Mouse (Mus musculus): ENCODE measurements at regions not wholly inside any gene's neighbourhood (a gene's known extent, or its start where the extent isn't known, plus 50 kb on each side); places are given as distances from the start of the nearest gene placed in this dataset.

DNA sequence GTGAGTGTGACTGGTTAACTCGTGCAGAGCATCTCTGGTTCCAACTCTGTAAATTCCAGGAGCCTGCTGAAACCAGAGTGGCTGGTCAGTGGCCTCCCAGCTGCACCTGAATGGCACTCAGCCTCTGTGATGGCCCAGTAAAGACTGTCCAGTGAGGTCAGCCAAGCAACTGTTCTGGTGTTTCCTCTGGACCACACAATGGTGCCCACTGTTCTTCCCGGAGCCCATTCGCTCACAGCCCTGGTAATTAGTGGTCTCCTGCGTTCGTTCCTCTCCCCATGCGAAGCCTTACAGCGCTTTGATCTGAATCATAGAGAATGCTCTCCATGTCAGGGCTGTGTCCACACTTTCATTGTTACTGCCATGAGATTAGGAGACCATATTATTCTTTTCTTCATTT, 75.5 kb downstream of the Enkur start:
- no peak for TF ChIP-seq POLR2A (IDR thresholded peaks at IDR 0.05; ENCODE audit: borderline replicate concordance, insufficient read depth, low read length)
- no peak for TF ChIP-seq CTCF (IDR thresholded peaks at IDR 0.05; ENCODE audit: borderline replicate concordance, insufficient read depth, low read depth, low read length)
- Histone ChIP-seq H3K27me3 (ENCODE audit: control insufficient read depth, insufficient read depth, low read length) (no peaks in the 10 kb centered on the region), H3K4me3 (replicated peaks; ENCODE audit: insufficient read depth, low read depth, low read length) (no peak overlapping the region), H3K27ac (ENCODE audit: insufficient read depth, low read length) (no peak overlapping the region), H3K4me1 (ENCODE audit: control insufficient read depth, insufficient read depth, low read length) (no peaks in the 10 kb centered on the region; the same call in 1 of the 2 replicates)
- WGBS, result 74% methylated on average over 7 of the region's 7 CpGs
- DNase-seq, result no peak

DNA sequence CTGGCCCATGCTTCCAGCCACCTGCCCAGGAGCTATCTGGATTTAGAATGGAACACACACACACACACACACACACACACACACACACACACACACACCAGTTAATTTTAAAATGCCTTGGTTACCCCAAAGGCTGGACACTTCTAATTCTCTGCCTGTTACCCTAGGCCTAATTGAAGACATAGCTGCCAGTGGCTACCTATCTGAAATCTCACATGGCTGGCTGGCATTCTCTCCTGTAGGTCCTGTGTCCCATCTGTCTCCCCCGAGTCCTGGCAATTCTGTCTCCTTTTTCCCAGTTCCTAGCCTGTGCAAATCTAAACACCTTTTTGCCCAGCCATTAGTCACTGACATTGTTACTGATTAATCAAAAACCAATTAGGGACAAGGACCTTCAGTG, 78.6 kb downstream of the Enkur start:
- DNase-seq, result peak; percentile 44 to 72
- H3K4me3 ChIP-seq (replicated peaks; ENCODE audit: insufficient read depth, low read depth, low read length), result no peak overlapping the region
- no peaks in the 10 kb centered on the region; the same call in 1 of the 2 replicates for H3K4me1 ChIP-seq (ENCODE audit: control insufficient read depth, insufficient read depth, low read length)
- H3K27me3 ChIP-seq (ENCODE audit: control insufficient read depth, insufficient read depth, low read length), result no peaks in the 10 kb centered on the region
- TF ChIP-seq POLR2A (IDR thresholded peaks at IDR 0.05; ENCODE audit: borderline replicate concordance, insufficient read depth, low read length) (no peak), CTCF (IDR thresholded peaks at IDR 0.05; ENCODE audit: borderline replicate concordance, insufficient read depth, low read depth, low read length) (no peak)
- H3K27ac ChIP-seq (ENCODE audit: insufficient read depth, low read length), result no peak overlapping the region
- WGBS, result 11% methylated on average over 1 of the region's 1 CpGs

- no peak for DNase-seq
- Histone ChIP-seq H3K27ac (ENCODE audit: insufficient read depth, low read length) (no peak overlapping the region), H3K27me3 (ENCODE audit: control insufficient read depth, insufficient read depth, low read length) (no peaks in the 10 kb centered on the region), H3K4me1 (ENCODE audit: control insufficient read depth, insufficient read depth, low read length) (no peaks in the 10 kb centered on the region; the same call in 1 of the 2 replicates), H3K4me3 (replicated peaks; ENCODE audit: insufficient read depth, low read depth, low read length) (no peak overlapping the region)
- TF ChIP-seq CTCF (IDR thresholded peaks at IDR 0.05; ENCODE audit: borderline replicate concordance, insufficient read depth, low read depth, low read length) (no peak), POLR2A (IDR thresholded peaks at IDR 0.05; ENCODE audit: borderline replicate concordance, insufficient read depth, low read length) (no peak)
- 82% methylated on average over 3 of the region's 3 CpGs for WGBS
These were observed 82.7 kb downstream of the Enkur start for GRCm38 (mm10) chr2:21122421-21122820.

DNA sequence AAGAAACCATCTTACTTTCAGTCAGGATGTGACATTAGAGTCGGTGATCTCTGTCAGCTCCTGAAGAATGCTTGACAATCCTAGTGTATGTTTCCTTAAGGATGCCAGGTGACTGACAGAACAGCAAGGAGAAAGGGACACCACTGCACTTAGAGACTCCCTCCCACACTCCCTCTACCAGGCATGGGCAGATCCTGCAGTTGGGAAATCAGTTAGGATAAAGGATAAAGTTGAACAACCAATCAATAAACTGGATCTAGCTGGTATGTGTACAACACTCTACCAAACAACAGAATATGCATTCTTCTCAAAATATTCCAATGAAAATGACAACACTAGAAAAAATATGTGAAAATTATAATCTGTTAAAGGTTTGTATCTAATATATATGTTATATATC, 83.5 kb downstream of the Enkur start:
- DNase-seq, result no peak
- WGBS, result 93% methylated on average over 1 of the region's 1 CpGs
- no peak overlapping the region for H3K4me3 ChIP-seq (replicated peaks; ENCODE audit: insufficient read depth, low read depth, low read length)
- no peak overlapping the region for H3K27ac ChIP-seq (ENCODE audit: insufficient read depth, low read length)
- no peak for TF ChIP-seq POLR2A (IDR thresholded peaks at IDR 0.05; ENCODE audit: borderline replicate concordance, insufficient read depth, low read length)
- no peak for TF ChIP-seq CTCF (IDR thresholded peaks at IDR 0.05; ENCODE audit: borderline replicate concordance, insufficient read depth, low read depth, low read length)
- H3K27me3 ChIP-seq (ENCODE audit: control insufficient read depth, insufficient read depth, low read length), result no peaks in the 10 kb centered on the region
- H3K4me1 ChIP-seq (ENCODE audit: control insufficient read depth, insufficient read depth, low read length), result no peaks in the 10 kb centered on the region; the same call in none of the 2 replicates

DNA sequence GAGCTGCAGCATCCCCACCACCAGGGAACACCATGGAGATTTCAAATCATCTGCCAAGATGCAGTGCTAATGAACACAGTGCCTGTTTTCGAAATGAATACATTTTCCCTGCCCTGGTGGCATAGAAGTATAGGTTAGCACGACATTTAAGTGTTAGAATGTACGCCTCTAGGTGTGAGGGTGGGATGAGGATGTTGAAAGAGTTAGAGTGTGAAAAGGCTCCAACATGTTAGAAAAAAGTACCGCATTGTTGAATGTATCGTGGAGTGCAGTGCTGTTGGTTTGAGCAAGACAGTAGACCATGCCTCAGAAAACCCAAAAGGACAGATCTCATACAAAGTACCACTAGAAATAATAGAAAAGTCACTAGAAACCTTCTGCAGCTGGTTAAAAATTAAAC, 88.3 kb downstream of the Enkur start:
- TF ChIP-seq POLR2A (IDR thresholded peaks at IDR 0.05; ENCODE audit: borderline replicate concordance, insufficient read depth, low read length) (no peak), CTCF (IDR thresholded peaks at IDR 0.05; ENCODE audit: borderline replicate concordance, insufficient read depth, low read depth, low read length) (no peak)
- Histone ChIP-seq H3K4me3 (replicated peaks; ENCODE audit: insufficient read depth, low read depth, low read length) (no peak overlapping the region), H3K27ac (ENCODE audit: insufficient read depth, low read length) (no peak overlapping the region), H3K27me3 (ENCODE audit: control insufficient read depth, insufficient read depth, low read length) (no peaks in the 10 kb centered on the region), H3K4me1 (ENCODE audit: control insufficient read depth, insufficient read depth, low read length) (no peaks in the 10 kb centered on the region; the same call in 1 of the 2 replicates)
- 88% methylated on average over 5 of the region's 5 CpGs for WGBS
- no peak for DNase-seq

DNA sequence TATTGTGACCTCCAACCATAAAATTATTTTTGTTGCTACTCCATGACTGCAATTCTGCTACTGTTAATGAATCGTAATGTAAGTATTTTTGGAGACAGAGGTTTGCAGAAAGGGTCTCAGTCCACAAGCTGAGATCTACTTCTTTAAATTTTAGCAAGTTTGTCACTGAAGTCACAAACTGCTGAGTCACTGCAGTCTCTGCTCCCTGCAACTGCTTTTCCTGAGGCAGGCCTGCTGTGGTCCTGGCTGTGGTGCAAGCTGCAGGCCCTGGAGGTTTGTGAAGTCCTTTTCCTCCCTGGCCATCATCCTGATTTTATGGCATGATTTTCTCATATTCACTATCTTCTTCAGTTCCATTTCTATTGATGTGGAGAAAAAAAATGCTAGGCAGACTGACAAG, 93.6 kb downstream of the Enkur start:
- DNase-seq, result no peak
- Histone ChIP-seq H3K27ac (ENCODE audit: insufficient read depth, low read length) (no peak overlapping the region), H3K27me3 (ENCODE audit: control insufficient read depth, insufficient read depth, low read length) (no peaks in the 10 kb centered on the region), H3K4me1 (ENCODE audit: control insufficient read depth, insufficient read depth, low read length) (no peaks in the 10 kb centered on the region), H3K4me3 (replicated peaks; ENCODE audit: insufficient read depth, low read depth, low read length) (no peak overlapping the region)
- 95% methylated on average over 1 of the region's 1 CpGs for WGBS
- no peak for TF ChIP-seq CTCF (IDR thresholded peaks at IDR 0.05; ENCODE audit: borderline replicate concordance, insufficient read depth, low read depth, low read length)
- no peak for TF ChIP-seq POLR2A (IDR thresholded peaks at IDR 0.05; ENCODE audit: borderline replicate concordance, insufficient read depth, low read length)

DNA sequence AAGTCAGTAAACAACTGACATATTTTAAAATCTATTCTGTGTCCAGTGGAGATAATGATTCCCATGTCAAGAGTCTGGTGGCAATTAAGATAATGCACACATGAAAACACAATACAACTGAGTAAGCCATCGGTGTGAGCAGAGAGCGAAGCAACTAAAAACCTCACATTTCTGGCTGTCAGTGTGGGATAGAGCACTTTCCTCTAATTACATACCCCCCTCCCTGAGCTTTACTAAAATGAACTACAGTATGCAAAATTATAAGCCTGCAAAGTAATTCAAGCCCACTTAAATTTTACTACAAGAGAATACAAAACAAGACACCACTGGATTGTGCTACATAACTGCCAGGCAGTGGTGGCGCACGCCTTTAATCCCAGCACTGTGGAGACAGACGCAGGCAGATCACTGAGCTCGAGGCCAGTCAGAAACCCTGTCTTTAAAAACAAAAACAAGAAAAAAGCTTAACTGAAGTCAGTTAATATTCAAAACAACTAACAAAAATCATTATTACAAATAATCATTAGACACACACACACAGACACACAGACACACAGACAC, 104.8 kb downstream of the Enkur start:
- DNase-seq, result no peak
- 90% methylated on average over 6 of the region's 6 CpGs for WGBS

More for the DNA sequence above, 104.8 kb downstream of the Enkur start:
- no peak overlapping the region for H3K4me3 ChIP-seq (replicated peaks; ENCODE audit: insufficient read depth, low read depth, low read length)
- H3K4me1 ChIP-seq (ENCODE audit: control insufficient read depth, insufficient read depth, low read length), result no peaks in the 10 kb centered on the region
- TF ChIP-seq POLR2A (IDR thresholded peaks at IDR 0.05; ENCODE audit: borderline replicate concordance, insufficient read depth, low read length) (no peak), CTCF (IDR thresholded peaks at IDR 0.05; ENCODE audit: borderline replicate concordance, insufficient read depth, low read depth, low read length) (no peak)
- no peaks in the 10 kb centered on the region for H3K27me3 ChIP-seq (ENCODE audit: control insufficient read depth, insufficient read depth, low read length)
- no peak overlapping the region for H3K27ac ChIP-seq (ENCODE audit: insufficient read depth, low read length)

Measured in cerebellum, adult 2 months (tissue).